Mouse (Mus musculus) MEL (cell line): ENCODE results near the gene Pitpnm3. TPM values are rescaled to one million over a fixed set of nuclear protein-coding genes. Genes with fewer than 3 reads are reported as not detected.

Source experiments
- DNase-seq: peaks from one replicate; pipeline ENCODE4 v3.0.0; 2011; ENCODE audit warnings: low read depth, low spot score
- H3K27ac ChIP-seq: 2 replicates; pipeline ENCODE4 v1.5.1; 2012; ENCODE audit warnings: low read depth, mild to moderate bottlenecking, control low read depth, low read length, moderate library complexity; ENCODE audit not compliant: control insufficient read depth
- H3K27me3 ChIP-seq, 2 experiments: fragments of 150-350 bp in 1 of 2; sonication (generic) in 1 of 2; 2 replicates each; pipeline ENCODE4 v1.6.1; 2012; ENCODE audit warnings: low read length in 2 of 2, mild to moderate bottlenecking in 2 of 2, improper control_type of control experiment in 1 of 2, moderate library complexity in 1 of 2; ENCODE audit not compliant: insufficient read depth in 2 of 2, control insufficient read depth in 1 of 2
- H3K36me3 ChIP-seq, 2 experiments: 2 replicates each; pipeline ENCODE4 v1.6.1; 2012 to 2014; ENCODE audit warnings: low read length in 2 of 2, improper control_type of control experiment in 1 of 2, inconsistent platforms in 1 of 2, mild to moderate bottlenecking in 1 of 2; ENCODE audit not compliant: insufficient read depth in 2 of 2, control insufficient read depth in 1 of 2
- H3K4me1 ChIP-seq, 2 experiments: fragments of 150-350 bp in 1 of 2; sonication (generic) in 1 of 2; 2 replicates each; pipeline ENCODE4 v1.6.1; 2012; ENCODE audit warnings: low read length in 2 of 2, improper control_type of control experiment in 1 of 2, mild to moderate bottlenecking in 1 of 2; ENCODE audit not compliant: insufficient read depth in 2 of 2, control insufficient read depth in 1 of 2
- H3K4me3 ChIP-seq, 2 experiments: fragments of 150-350 bp in 1 of 2; sonication (generic) in 1 of 2; 2 replicates each; pipeline ENCODE4 v1.5.1; 2012; ENCODE audit warnings: low read depth in 2 of 2, low read length in 2 of 2, mild to moderate bottlenecking in 2 of 2, moderate library complexity in 2 of 2, control low read depth in 1 of 2, improper control_type of control experiment in 1 of 2; ENCODE audit not compliant: control insufficient read depth in 1 of 2, insufficient read depth in 1 of 2
- H3K79me2 ChIP-seq: 2 replicates; pipeline ENCODE4 v1.6.1; 2012; ENCODE audit warnings: mild to moderate bottlenecking, low read length, moderate library complexity; ENCODE audit not compliant: control insufficient read depth, poor library complexity, insufficient read depth
- H3K9ac ChIP-seq: 2 replicates; pipeline ENCODE4 v1.6.1; 2012; ENCODE audit warnings: low read depth, mild to moderate bottlenecking, control low read depth, low read length, moderate library complexity; ENCODE audit not compliant: control insufficient read depth, poor library complexity, severe bottlenecking
- H3K9me3 ChIP-seq: fragments of 150-350 bp; sonication (generic); replicated peaks from 2 replicates; pipeline ENCODE4 v1.6.1; 2012; ENCODE audit warnings: mild to moderate bottlenecking, low read length, improper control_type of control experiment, moderate library complexity; ENCODE audit not compliant: insufficient read depth
- E2F4 ChIP-seq: IDR thresholded peaks from 2 replicates; pipeline ENCODE4 v1.6.1; 2011; ENCODE audit warnings: low read depth, low read length, improper control_type of control experiment, borderline replicate concordance
- ELF1 ChIP-seq: IDR thresholded peaks from 2 replicates; pipeline ENCODE4 v1.6.1; 2014; ENCODE audit warnings: low read depth, mild to moderate bottlenecking, inconsistent platforms, low read length, improper control_type of control experiment, moderate library complexity
- EP300 ChIP-seq, 2 experiments: IDR thresholded peaks; 2 replicates each; pipeline ENCODE4 v1.6.1; 2011; ENCODE audit warnings: improper control_type of control experiment in 2 of 2, low read length in 2 of 2, low read depth in 1 of 2, mild to moderate bottlenecking in 1 of 2
- ETS1 ChIP-seq: IDR thresholded peaks from 2 replicates; pipeline ENCODE4 v1.6.1; 2012; ENCODE audit warnings: low read depth, mild to moderate bottlenecking, inconsistent platforms, low read length, improper control_type of control experiment, moderate library complexity
- GABPA ChIP-seq: IDR thresholded peaks from 2 replicates; pipeline ENCODE4 v1.6.1; 2012; ENCODE audit warnings: low read depth, mild to moderate bottlenecking, inconsistent platforms, low read length, improper control_type of control experiment, moderate library complexity
- GATA1 ChIP-seq: IDR thresholded peaks from 2 replicates; pipeline ENCODE4 v1.6.1; 2011; ENCODE audit warnings: low read depth, low read length, improper control_type of control experiment
- KAT2A ChIP-seq: conservative IDR thresholded peaks from 2 replicates; pipeline ENCODE4 v1.6.1; 2012; ENCODE audit warnings: low read depth, low read length, improper control_type of control experiment, inconsistent platforms
- MAZ ChIP-seq: IDR thresholded peaks from 2 replicates; pipeline ENCODE4 v1.6.1; 2012; ENCODE audit warnings: low read depth, mild to moderate bottlenecking, inconsistent platforms, low read length, improper control_type of control experiment
- NRF1 ChIP-seq: IDR thresholded peaks from 2 replicates; pipeline ENCODE4 v1.6.1; 2014; ENCODE audit warnings: low read depth, mild to moderate bottlenecking, inconsistent platforms, low read length, improper control_type of control experiment, moderate library complexity; ENCODE audit not compliant: poor library complexity, insufficient read depth, severe bottlenecking
- POLR2AphosphoS5 ChIP-seq: IDR thresholded peaks from 2 replicates; pipeline ENCODE4 v1.6.1; 2012; ENCODE audit warnings: low read depth, borderline replicate concordance, mild to moderate bottlenecking, inconsistent platforms, low read length, moderate library complexity, mixed read lengths
- SMC3 ChIP-seq: IDR thresholded peaks from 2 replicates; pipeline ENCODE4 v1.6.1; 2011; ENCODE audit warnings: low read depth, low read length, improper control_type of control experiment
- TAL1 ChIP-seq: IDR thresholded peaks from 2 replicates; pipeline ENCODE4 v1.6.1; 2012; ENCODE audit warnings: mild to moderate bottlenecking, inconsistent platforms, low read length, moderate library complexity, mixed read lengths
- TBP ChIP-seq: IDR thresholded peaks from 2 replicates; pipeline ENCODE4 v1.8.0; 2011; ENCODE audit warnings: low read depth, low read length, improper control_type of control experiment
- ZC3H11A ChIP-seq: IDR thresholded peaks from 2 replicates; pipeline ENCODE4 v1.6.1; 2012; ENCODE audit warnings: low read depth, mild to moderate bottlenecking, inconsistent platforms, low read length, improper control_type of control experiment
- ZMIZ1 ChIP-seq: IDR thresholded peaks from 2 replicates; pipeline ENCODE4 v1.6.1; 2012; ENCODE audit warnings: low read depth, mild to moderate bottlenecking, inconsistent platforms, low read length, improper control_type of control experiment, moderate library complexity
- polyA plus RNA-seq, 2 experiments: library from polyadenylated mRNA; stranded (reverse) in 1 of 2; unstranded in 1 of 2; fragments of >175 nt in 1 of 2; fragments of >200 nt in 1 of 2; gene quantifications; 2 replicates each; pipeline versions ENCODE4 v1.2.1 to v1.2.4; 2012; ENCODE audit warnings: low replicate concordance in 2 of 2, low read depth in 1 of 2; ENCODE audit not compliant: insufficient read length in 2 of 2, insufficient read depth in 1 of 2, missing spikeins in 1 of 2
- total RNA-seq: library from RNA; depleted of rRNA; stranded (reverse); fragments of 300-350 nt; gene quantifications from 2 replicates; pipeline ENCODE4 v1.2.3, GENCODE M21; 2012

Gene Pitpnm3
- total and polyA plus RNA-seq, 3 experiments = 0.24 TPM; not detected in 2

- no peak for TF ChIP-seq EP300 (IDR thresholded peaks at IDR 0.05; ENCODE audit: low read depth in 1 of 2, low read length in 2 of 2)
- TF ChIP-seq, all 39 proteins: peak for 0
Measured at GRCm38 (mm10) chr11:72099181-72099580, 36.4 kb downstream of the Pitpnm3 start (continued).

GRCm38 (mm10) chr11:72098027-72098426 is 37.6 kb downstream of the Pitpnm3 start:
- no peak overlapping the region for H3K27ac ChIP-seq
- no peak for DNase-seq
- H3K79me2 ChIP-seq = no peaks in the 10 kb centered on the region
- H3K27me3 ChIP-seq = peaks cover 0 to 1% of the 10 kb centered on the region in 2 experiments; a peak in 1 of 4 replicates
- no peak overlapping the region for H3K4me3 ChIP-seq
- H3K4me1 ChIP-seq = no peaks in the 10 kb centered on the region
- no peaks in the 10 kb centered on the region for H3K9me3 ChIP-seq
- no peak overlapping the region for H3K9ac ChIP-seq
- no peaks in the 10 kb centered on the region for H3K36me3 ChIP-seq
- TF ChIP-seq ETS1 = no peak
- no peak for TF ChIP-seq ZC3H11A
- TF ChIP-seq POLR2AphosphoS5 = no peak
- no peak for TF ChIP-seq KAT2A
- no peak for TF ChIP-seq TBP
- no peak for TF ChIP-seq GATA1
- TF ChIP-seq SMC3 = no peak

- H3K36me3 ChIP-seq = no peaks in the 10 kb centered on the region
- no peak for DNase-seq
- TF ChIP-seq GABPA = no peak
- no peak for TF ChIP-seq TAL1
- no peak for TF ChIP-seq E2F4
- TF ChIP-seq NRF1 = no peak
- TF ChIP-seq ELF1 = no peak
- TF ChIP-seq ZMIZ1 = no peak
- TF ChIP-seq TBP = no peak
- no peak for TF ChIP-seq MAZ
- TF ChIP-seq ETS1 = no peak
- H3K9ac ChIP-seq = no peak overlapping the region
- no peak overlapping the region for H3K4me3 ChIP-seq
- H3K27me3 ChIP-seq = peaks cover 0 to 1% of the 10 kb centered on the region in 2 experiments; a peak in 1 of 4 replicates
- H3K79me2 ChIP-seq = no peaks in the 10 kb centered on the region
- H3K4me1 ChIP-seq = no peaks in the 10 kb centered on the region
- no peak overlapping the region for H3K27ac ChIP-seq
- no peaks in the 10 kb centered on the region for H3K9me3 ChIP-seq
Measured at GRCm38 (mm10) chr11:72095994-72096393, 39.6 kb downstream of the Pitpnm3 start.
